Mouse (Mus musculus) MEL (cell line): ENCODE measurements around the gene Zfpm1. TPM values are rescaled to one million over a fixed set of nuclear protein-coding genes. Genes with fewer than 3 reads are reported as not detected.

Experiments used
- DNase-seq: peaks from one replicate; pipeline ENCODE4 v3.0.0; 2011; ENCODE audit warnings: low read depth, low spot score
- H3K27ac ChIP-seq: 2 replicates; pipeline ENCODE4 v1.5.1; 2012; ENCODE audit warnings: low read depth, mild to moderate bottlenecking, control low read depth, low read length, moderate library complexity; ENCODE audit not compliant: control insufficient read depth
- H3K27me3 ChIP-seq, 2 experiments: fragments of 150-350 bp in 1 of 2; sonication (generic) in 1 of 2; 2 replicates each; pipeline ENCODE4 v1.6.1; 2012; ENCODE audit warnings: low read length in 2 of 2, mild to moderate bottlenecking in 2 of 2, improper control_type of control experiment in 1 of 2, moderate library complexity in 1 of 2; ENCODE audit not compliant: insufficient read depth in 2 of 2, control insufficient read depth in 1 of 2
- H3K36me3 ChIP-seq, 2 experiments: 2 replicates each; pipeline ENCODE4 v1.6.1; 2012 to 2014; ENCODE audit warnings: low read length in 2 of 2, improper control_type of control experiment in 1 of 2, inconsistent platforms in 1 of 2, mild to moderate bottlenecking in 1 of 2; ENCODE audit not compliant: insufficient read depth in 2 of 2, control insufficient read depth in 1 of 2
- H3K4me1 ChIP-seq, 2 experiments: fragments of 150-350 bp in 1 of 2; sonication (generic) in 1 of 2; 2 replicates each; pipeline ENCODE4 v1.6.1; 2012; ENCODE audit warnings: low read length in 2 of 2, improper control_type of control experiment in 1 of 2, mild to moderate bottlenecking in 1 of 2; ENCODE audit not compliant: insufficient read depth in 2 of 2, control insufficient read depth in 1 of 2
- H3K4me3 ChIP-seq, 2 experiments: fragments of 150-350 bp in 1 of 2; sonication (generic) in 1 of 2; 2 replicates each; pipeline ENCODE4 v1.5.1; 2012; ENCODE audit warnings: low read depth in 2 of 2, low read length in 2 of 2, mild to moderate bottlenecking in 2 of 2, moderate library complexity in 2 of 2, control low read depth in 1 of 2, improper control_type of control experiment in 1 of 2; ENCODE audit not compliant: control insufficient read depth in 1 of 2, insufficient read depth in 1 of 2
- H3K79me2 ChIP-seq: 2 replicates; pipeline ENCODE4 v1.6.1; 2012; ENCODE audit warnings: mild to moderate bottlenecking, low read length, moderate library complexity; ENCODE audit not compliant: control insufficient read depth, poor library complexity, insufficient read depth
- H3K9ac ChIP-seq: 2 replicates; pipeline ENCODE4 v1.6.1; 2012; ENCODE audit warnings: low read depth, mild to moderate bottlenecking, control low read depth, low read length, moderate library complexity; ENCODE audit not compliant: control insufficient read depth, poor library complexity, severe bottlenecking
- H3K9me3 ChIP-seq: fragments of 150-350 bp; sonication (generic); replicated peaks from 2 replicates; pipeline ENCODE4 v1.6.1; 2012; ENCODE audit warnings: mild to moderate bottlenecking, low read length, improper control_type of control experiment, moderate library complexity; ENCODE audit not compliant: insufficient read depth
- CTCF ChIP-seq, 3 experiments: IDR thresholded peaks in 2 of 3; conservative IDR thresholded peaks in 1 of 3; 2 replicates each; pipeline ENCODE4 v1.5.1; 2011 to 2012; ENCODE audit warnings: low read length in 3 of 3, low read depth in 2 of 3, mild to moderate bottlenecking in 2 of 3, improper control_type of control experiment in 1 of 3, inconsistent platforms in 1 of 3, mixed read lengths in 1 of 3, moderate library complexity in 1 of 3; ENCODE audit not compliant: control insufficient read depth in 1 of 3, insufficient read depth in 1 of 3, poor library complexity in 1 of 3, severe bottlenecking in 1 of 3
- ELF1 ChIP-seq: IDR thresholded peaks from 2 replicates; pipeline ENCODE4 v1.6.1; 2014; ENCODE audit warnings: low read depth, mild to moderate bottlenecking, inconsistent platforms, low read length, improper control_type of control experiment, moderate library complexity
- GABPA ChIP-seq: IDR thresholded peaks from 2 replicates; pipeline ENCODE4 v1.6.1; 2012; ENCODE audit warnings: low read depth, mild to moderate bottlenecking, inconsistent platforms, low read length, improper control_type of control experiment, moderate library complexity
- HCFC1 ChIP-seq: IDR thresholded peaks from 2 replicates; pipeline ENCODE4 v1.6.1; 2012; ENCODE audit warnings: low read depth, mild to moderate bottlenecking, inconsistent platforms, low read length, improper control_type of control experiment, moderate library complexity
- JUND ChIP-seq: IDR thresholded peaks from 2 replicates; pipeline ENCODE4 v1.6.1; 2011; ENCODE audit warnings: low read depth, mild to moderate bottlenecking, improper control_type of control experiment, low read length
- KAT2A ChIP-seq: conservative IDR thresholded peaks from 2 replicates; pipeline ENCODE4 v1.6.1; 2012; ENCODE audit warnings: low read depth, low read length, improper control_type of control experiment, inconsistent platforms
- MAFK ChIP-seq: IDR thresholded peaks from 2 replicates; pipeline ENCODE4 v1.6.1; 2011; ENCODE audit warnings: low read depth, mild to moderate bottlenecking, low read length, improper control_type of control experiment, borderline replicate concordance
- POLR2A ChIP-seq, 2 experiments: IDR thresholded peaks; 2 replicates each; pipeline ENCODE4 v1.6.1; 2011 to 2012; ENCODE audit warnings: low read length in 2 of 2, mild to moderate bottlenecking in 2 of 2, control low read depth in 1 of 2, improper control_type of control experiment in 1 of 2, low read depth in 1 of 2, moderate library complexity in 1 of 2; ENCODE audit not compliant: control insufficient read depth in 1 of 2, insufficient read depth in 1 of 2, poor library complexity in 1 of 2
- POLR2AphosphoS2 ChIP-seq: IDR thresholded peaks from 2 replicates; pipeline ENCODE4 v1.6.1; 2011; ENCODE audit warnings: low read length, improper control_type of control experiment
- POLR2AphosphoS5 ChIP-seq: IDR thresholded peaks from 2 replicates; pipeline ENCODE4 v1.6.1; 2012; ENCODE audit warnings: low read depth, borderline replicate concordance, mild to moderate bottlenecking, inconsistent platforms, low read length, moderate library complexity, mixed read lengths
- SMC3 ChIP-seq: IDR thresholded peaks from 2 replicates; pipeline ENCODE4 v1.6.1; 2011; ENCODE audit warnings: low read depth, low read length, improper control_type of control experiment
- USF2 ChIP-seq, 2 experiments: IDR thresholded peaks; 2 replicates each; pipeline ENCODE4 v1.6.1; 2011 to 2012; ENCODE audit warnings: improper control_type of control experiment in 2 of 2, low read length in 2 of 2, borderline replicate concordance in 1 of 2, inconsistent platforms in 1 of 2, low read depth in 1 of 2, mild to moderate bottlenecking in 1 of 2; ENCODE audit not compliant: insufficient read depth in 1 of 2
- ZC3H11A ChIP-seq: IDR thresholded peaks from 2 replicates; pipeline ENCODE4 v1.6.1; 2012; ENCODE audit warnings: low read depth, mild to moderate bottlenecking, inconsistent platforms, low read length, improper control_type of control experiment
- ZKSCAN1 ChIP-seq: IDR thresholded peaks from 2 replicates; pipeline ENCODE4 v1.6.1; 2012; ENCODE audit warnings: low read depth, mild to moderate bottlenecking, inconsistent platforms, low read length, improper control_type of control experiment, moderate library complexity
- ZMIZ1 ChIP-seq: IDR thresholded peaks from 2 replicates; pipeline ENCODE4 v1.6.1; 2012; ENCODE audit warnings: low read depth, mild to moderate bottlenecking, inconsistent platforms, low read length, improper control_type of control experiment, moderate library complexity
- ZNF384 ChIP-seq: IDR thresholded peaks from 2 replicates; pipeline ENCODE4 v1.6.1; 2012; ENCODE audit warnings: low read depth, mild to moderate bottlenecking, inconsistent platforms, low read length, improper control_type of control experiment
- polyA plus RNA-seq, 2 experiments: library from polyadenylated mRNA; stranded (reverse) in 1 of 2; unstranded in 1 of 2; fragments of >175 nt in 1 of 2; fragments of >200 nt in 1 of 2; gene quantifications; 2 replicates each; pipeline versions ENCODE4 v1.2.1 to v1.2.4; 2012; ENCODE audit warnings: low replicate concordance in 2 of 2, low read depth in 1 of 2; ENCODE audit not compliant: insufficient read length in 2 of 2, insufficient read depth in 1 of 2, missing spikeins in 1 of 2
- total RNA-seq: library from RNA; depleted of rRNA; stranded (reverse); fragments of 300-350 nt; gene quantifications from 2 replicates; pipeline ENCODE4 v1.2.3, GENCODE M21; 2012

The Zfpm1 gene
- total and polyA plus RNA-seq, 3 experiments, result 133 to 343 (median 260) TPM

- Histone ChIP-seq H3K36me3 (peaks cover 12% of the 10 kb centered on the region in 2 experiments), H3K9me3 (no peaks in the 10 kb centered on the region), H3K4me1 (peaks cover 0 to 40% of the 10 kb centered on the region in 2 experiments; a peak in 3 of 4 replicates), H3K4me3 (no peak overlapping the region), H3K27me3 (no peaks in the 10 kb centered on the region), H3K27ac (no peak overlapping the region), H3K79me2 (no peaks in the 10 kb centered on the region; the same call in 1 of the 2 replicates), H3K9ac (no peak overlapping the region)
- DNase-seq, result peak; percentile 25
- TF ChIP-seq SMC3, result no peak
- TF ChIP-seq POLR2AphosphoS2, result peak; percentile 30
- TF ChIP-seq POLR2A (IDR thresholded peaks at IDR 0.05; ENCODE audit: control insufficient read depth in 1 of 2, insufficient read depth in 1 of 2, low read depth in 1 of 2, low read length in 2 of 2, poor library complexity in 1 of 2), result peak in 1 of 2 experiments; percentile 19; a peak in 2 of 4 replicates
- peak in 2 of 3 experiments; percentile 21 to 40; a peak in 3 of 6 replicates for TF ChIP-seq CTCF (IDR thresholded peaks at IDR 0.05 in 2 of 3, conservative IDR thresholded peaks at IDR 0.05 in 1 of 3; ENCODE audit: control insufficient read depth in 1 of 3, insufficient read depth in 1 of 3, low read depth in 2 of 3, low read length in 3 of 3, poor library complexity in 1 of 3, severe bottlenecking in 1 of 3)
- TF ChIP-seq ZC3H11A, result no peak
These were observed 56.9 kb downstream of the Zfpm1 start for GRCm38 (mm10) chr8:122338852-122339251.

GRCm38 (mm10) chr8:122340761-122341160, 58.8 kb downstream of the Zfpm1 start:
- no peaks in the 10 kb centered on the region for H3K9me3 ChIP-seq
- H3K4me1 ChIP-seq, result peaks cover 0 to 47% of the 10 kb centered on the region in 2 experiments; a peak in 3 of 4 replicates
- H3K9ac ChIP-seq, result peak overlapping the region; percentile 7; the same call in 1 of the 2 replicates
- H3K36me3 ChIP-seq, result peaks cover 0 to 15% of the 10 kb centered on the region in 2 experiments; a peak in 2 of 4 replicates
- DNase-seq, result peak; percentile 84
- no peaks in the 10 kb centered on the region; the same call in 1 of the 2 replicates for H3K79me2 ChIP-seq
- no peaks in the 10 kb centered on the region for H3K27me3 ChIP-seq
- TF ChIP-seq MAFK, result no peak
- no peak for TF ChIP-seq USF2 (IDR thresholded peaks at IDR 0.05; ENCODE audit: borderline replicate concordance in 1 of 2, insufficient read depth in 1 of 2, low read depth in 1 of 2, low read length in 2 of 2)
- TF ChIP-seq POLR2A (IDR thresholded peaks at IDR 0.05; ENCODE audit: control insufficient read depth in 1 of 2, insufficient read depth in 1 of 2, low read depth in 1 of 2, low read length in 2 of 2, poor library complexity in 1 of 2), result peak in 1 of 2 experiments; percentile 29; a peak in 1 of 4 replicates
- TF ChIP-seq ZKSCAN1, result no peak
- no peak for TF ChIP-seq HCFC1
- peak; percentile 45; the same call in 1 of the 2 replicates for TF ChIP-seq ELF1
- H3K27ac ChIP-seq, result peak overlapping the region; percentile 92
- no peak overlapping the region for H3K4me3 ChIP-seq

- no peaks in the 10 kb centered on the region for H3K9me3 ChIP-seq
- no peak overlapping the region; the same call in 1 of the 2 replicates for H3K9ac ChIP-seq
- peaks cover 0 to 15% of the 10 kb centered on the region in 2 experiments; a peak in 2 of 4 replicates for H3K36me3 ChIP-seq
- H3K27ac ChIP-seq, result peak overlapping the region; percentile 92
- peaks cover 0 to 47% of the 10 kb centered on the region in 2 experiments; a peak in 3 of 4 replicates for H3K4me1 ChIP-seq
- no peak for TF ChIP-seq JUND
- peak; percentile 86; the same call in 1 of the 2 replicates for TF ChIP-seq POLR2AphosphoS5
- TF ChIP-seq KAT2A, result no peak
- TF ChIP-seq MAFK, result no peak
- 0 out of 2 replicates have a peak, but pooled peaks have one; percentile 25 for TF ChIP-seq ZMIZ1
- no peak for TF ChIP-seq ZNF384
- no peak for TF ChIP-seq ZKSCAN1
- no peak for TF ChIP-seq GABPA
- 0 out of 2 replicates have a peak, but pooled peaks have one; percentile 24 for TF ChIP-seq POLR2AphosphoS2
- DNase-seq, result peak; percentile 37
- H3K27me3 ChIP-seq, result no peaks in the 10 kb centered on the region
- no peak overlapping the region for H3K4me3 ChIP-seq
- no peaks in the 10 kb centered on the region; the same call in 1 of the 2 replicates for H3K79me2 ChIP-seq
These were observed 59.8 kb downstream of the Zfpm1 start for GRCm38 (mm10) chr8:122341790-122342189.
